Mouse (Mus musculus): ENCODE results near the gene Mttp.

DNA sequence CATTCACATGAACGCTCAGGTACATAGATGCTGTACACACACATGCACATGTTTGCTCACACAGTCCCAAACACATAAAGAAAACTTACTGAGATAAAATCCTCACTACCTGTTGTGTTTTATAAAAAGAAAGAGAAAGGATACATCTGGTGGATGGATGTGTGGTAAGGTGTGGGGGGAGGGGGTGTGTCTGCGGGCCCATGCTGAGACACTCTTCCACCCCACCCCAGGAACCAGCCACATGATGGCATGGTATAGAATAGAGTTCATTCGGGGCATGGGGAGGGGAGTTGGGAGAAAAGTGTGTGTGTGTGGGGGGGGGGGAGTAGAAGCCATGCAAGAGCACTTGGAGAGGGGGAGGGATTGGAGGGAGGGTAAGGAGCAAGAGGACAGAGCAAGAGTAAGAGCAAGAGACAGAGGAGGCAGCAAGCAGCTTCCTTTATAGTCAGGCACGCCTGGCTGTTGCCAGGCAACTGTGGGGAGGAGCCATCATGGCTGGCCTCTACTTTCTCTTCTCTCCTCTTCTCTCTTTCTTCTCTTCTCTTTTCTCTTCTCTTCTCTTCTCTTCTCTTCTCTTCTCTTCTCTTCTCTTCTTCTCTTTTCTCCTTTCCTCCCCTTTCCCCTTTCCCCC lies 17.9 kb upstream of the Mttp start:
- TF ChIP-seq CTCF (IDR thresholded peaks at IDR 0.05; ENCODE audit: borderline replicate concordance, insufficient read depth, low read length): no peak
- TF ChIP-seq POLR2A (IDR thresholded peaks at IDR 0.05; ENCODE audit: low read depth, low read length): no peak

Measured in embryonic fibroblast, embryonic 13.5 days (primary cell).